Mouse (Mus musculus): Measurements from ENCODE around the gene Kif22. TPM values are rescaled to one million over a fixed set of nuclear protein-coding genes. Genes with fewer than 3 reads are reported as not detected.
"Not testable (repeated sequence)": the region's sequence is repeated elsewhere in the genome, so short reads cannot be mapped to it uniquely, and the experiment has no call there.

Kif22 gene
- total RNA-seq (2021) = 1 to 10 TPM; 4.4 to 9.7 TPM
- long read RNA-seq, experiment 1, partial matches to known transcripts = 4 of 10 reads
- long read RNA-seq, experiment 1, other reads (novel, unspliced or antisense) = 5 of 10 reads
- long read RNA-seq, experiment 2, partial matches to known transcripts = 2 of 3 reads
- long read RNA-seq, experiment 2, other reads (novel, unspliced or antisense) = 0 of 3 reads

GRCm38 (mm10) chr7:127041851-127042672 lies at the start of gene Kif22:
TSS of gene Kif22 (minus strand) at chr7:127042471.
- no peak for TF ChIP-seq CTCF (IDR thresholded peaks at IDR 0.05)
- peak within 1 kb of the TSS; percentile 58 for H3K27ac ChIP-seq
- H3K4me3 ChIP-seq = peak within 1 kb of the TSS; percentile 68
- DNase-seq (ENCODE audit: extremely low spot score in 1 of 2, low spot score in 2 of 2) = peak; percentile 86 to 88
- intact Hi-C loops (cut with DNase I) = no loop called here

GRCm38 (mm10) chr7:127091114-127091896 lies 49.0 kb upstream of the Kif22 start, which contains the start of gene AI467606:
TSS of gene AI467606 (plus strand) at chr7:127091359.
- no peak within 1 kb of the TSS for H3K4me3 ChIP-seq

GRCm38 (mm10) chr7:127090154-127091113 lies 48.2 kb upstream of the Kif22 start:
- DNase-seq (ENCODE audit: extremely low spot score in 1 of 2, low spot score in 2 of 2) = no peak
- H3K4me3 ChIP-seq = no peak overlapping the region
- no peak for TF ChIP-seq CTCF (IDR thresholded peaks at IDR 0.05)
- no peak overlapping the region for H3K27ac ChIP-seq
- intact Hi-C loops (cut with DNase I) = loop anchor here (5.0 kb wide), 1 partner anchor 33 kb away; no protein-coding TSS in a partner anchor

More at GRCm38 (mm10) chr7:127091114-127091896, 49.0 kb upstream of the Kif22 start, which contains the start of gene AI467606:
- H3K27ac ChIP-seq = no peak within 1 kb of the TSS
- no peak for TF ChIP-seq CTCF (IDR thresholded peaks at IDR 0.05)
- no peak for DNase-seq (ENCODE audit: extremely low spot score in 1 of 2, low spot score in 2 of 2)
- intact Hi-C loops (cut with DNase I) = loop anchor here (5.0 kb wide), 1 partner anchor 34 kb away; no protein-coding TSS in a partner anchor

GRCm38 (mm10) chr7:127088901-127089845 lies 46.9 kb upstream of the Kif22 start:
- H3K4me3 ChIP-seq = no peak overlapping the region
- no peak for TF ChIP-seq CTCF (IDR thresholded peaks at IDR 0.05)
- H3K27ac ChIP-seq = no peak overlapping the region
- DNase-seq (ENCODE audit: extremely low spot score in 1 of 2, low spot score in 2 of 2) = no peak
- intact Hi-C loops (cut with DNase I) = no loop called here

GRCm38 (mm10) chr7:127088083-127088482 lies 45.8 kb upstream of the Kif22 start:
- DNase-seq (ENCODE audit: extremely low spot score in 1 of 2, low spot score in 2 of 2) = no peak

GRCm38 (mm10) chr7:127087278-127088010 lies 45.2 kb upstream of the Kif22 start, which contains the start of gene Zg16:
TSS of gene Zg16 (minus strand) at chr7:127087328.
- DNase-seq (ENCODE audit: extremely low spot score in 1 of 2, low spot score in 2 of 2); H3K27ac ChIP-seq; H3K4me3 ChIP-seq; intact Hi-C loops (cut with DNase I): not testable (repeated sequence)

More at GRCm38 (mm10) chr7:127088083-127088482, 45.8 kb upstream of the Kif22 start:
- intact Hi-C loops (cut with DNase I) = no loop called here
- Histone ChIP-seq H3K27ac (no peak overlapping the region), H3K4me3 (no peak overlapping the region)
- TF ChIP-seq CTCF (IDR thresholded peaks at IDR 0.05) = no peak

GRCm38 (mm10) chr7:127085751-127086150 lies 43.5 kb upstream of the Kif22 start:
- H3K27ac ChIP-seq; DNase-seq (ENCODE audit: extremely low spot score in 1 of 2, low spot score in 2 of 2); H3K4me3 ChIP-seq; intact Hi-C loops (cut with DNase I): not testable (repeated sequence)

- intact Hi-C loops (cut with DNase I) = no loop called here
- no peak for TF ChIP-seq CTCF (IDR thresholded peaks at IDR 0.05)
Measured at GRCm38 (mm10) chr7:127084794-127085193, 42.5 kb upstream of the Kif22 start.

GRCm38 (mm10) chr7:127083689-127084088 lies 41.4 kb upstream of the Kif22 start:
- Histone ChIP-seq H3K27ac (no peak overlapping the region), H3K4me3 (no peak overlapping the region)
- no peak for DNase-seq (ENCODE audit: extremely low spot score in 1 of 2, low spot score in 2 of 2)
- intact Hi-C loops (cut with DNase I) = no loop called here
- TF ChIP-seq CTCF (IDR thresholded peaks at IDR 0.05) = no peak

More at GRCm38 (mm10) chr7:127084794-127085193, 42.5 kb upstream of the Kif22 start:
- no peak for DNase-seq (ENCODE audit: extremely low spot score in 1 of 2, low spot score in 2 of 2)
- no peak overlapping the region for H3K27ac ChIP-seq
- no peak overlapping the region for H3K4me3 ChIP-seq

All from left cerebral cortex, adult 2 months (tissue).